Mouse (Mus musculus) thymus, adult 18-20 months (tissue): ENCODE data around the gene Thsd4.

Experiments used
- DNase-seq, 2 experiments: peaks; one replicate each; pipeline ENCODE4 v3.0.0; 2022; ENCODE audit warnings: mixed read lengths in 2 of 2

Gene Thsd4

DNA sequence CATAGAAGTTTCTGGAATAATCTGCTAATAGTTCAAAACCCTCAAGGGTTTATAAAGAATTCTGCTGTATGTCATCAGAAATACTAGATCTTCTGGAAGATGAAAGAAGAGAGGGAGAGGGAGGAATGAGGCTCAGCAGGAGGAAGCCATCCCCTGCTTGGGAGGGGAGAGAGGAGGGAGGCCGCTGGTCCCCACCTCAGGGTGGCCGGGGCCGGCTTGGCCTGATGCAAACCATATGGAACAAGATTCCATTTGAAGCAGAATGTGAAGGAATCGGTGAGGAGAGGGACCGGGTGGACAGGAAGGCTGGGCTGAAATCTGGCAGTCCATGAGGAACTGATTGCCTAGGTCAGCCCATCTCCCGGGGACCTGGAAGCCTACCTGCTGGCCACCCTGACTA, 143.6 kb downstream of the Thsd4 start:
- DNase-seq = no peak

- DNase-seq = no peak
These were observed 148.6 kb downstream of the Thsd4 start for GRCm38 (mm10) chr9:60373161-60373737.

DNA sequence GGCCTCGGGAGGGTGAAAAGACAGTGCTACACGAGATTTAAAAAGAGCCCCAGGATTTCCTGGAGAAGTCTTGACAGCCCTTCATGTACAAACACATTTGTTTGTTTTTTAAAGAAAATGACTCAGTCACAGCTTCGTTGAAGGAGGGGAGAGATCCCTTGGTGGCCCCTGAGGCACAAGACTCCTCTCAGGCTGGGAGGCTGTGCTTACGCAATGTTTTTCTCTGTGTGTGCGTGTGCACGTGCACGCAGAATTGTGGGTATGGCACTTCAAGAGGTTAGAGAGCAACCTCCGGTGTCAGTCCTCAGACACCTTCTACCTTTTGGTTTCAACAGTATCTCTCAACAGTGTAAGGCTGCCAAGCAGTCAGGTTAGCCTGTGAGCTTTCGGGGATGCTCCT, 153.3 kb downstream of the Thsd4 start:
- no peak for DNase-seq

DNA sequence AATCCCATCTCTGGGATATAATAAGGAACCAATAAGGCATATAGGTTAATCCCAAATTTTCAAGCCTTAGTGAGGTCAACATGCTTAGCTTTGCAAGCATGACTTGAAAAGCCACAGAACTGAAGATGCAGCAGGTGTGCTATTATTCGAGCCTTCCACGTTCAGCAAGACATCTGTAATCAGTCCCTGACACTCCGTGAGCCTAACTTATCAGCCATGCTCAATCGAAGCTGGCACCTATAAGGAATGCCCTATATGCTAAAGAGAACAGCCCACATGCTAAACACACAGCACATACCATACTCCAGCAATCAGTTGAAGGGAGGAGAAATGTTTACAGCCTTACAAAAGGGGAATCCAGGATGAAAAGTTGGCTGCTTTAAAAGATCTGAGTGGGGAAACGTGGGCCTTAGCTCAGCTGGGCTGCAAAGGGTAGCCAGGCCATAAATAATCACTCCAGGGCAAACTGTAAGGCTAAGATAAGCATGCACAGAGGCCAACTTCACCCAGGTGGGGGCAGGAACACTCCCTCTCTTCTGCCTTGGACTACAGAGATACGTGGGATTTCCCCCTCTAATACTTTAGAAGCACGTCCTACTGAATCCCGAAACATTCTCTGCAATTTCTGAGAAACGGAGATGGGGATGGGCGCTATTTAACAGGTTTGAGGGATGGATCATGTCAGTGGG, 154.1 kb downstream of the Thsd4 start:
- DNase-seq = no peak

GRCm38 (mm10) chr9:60364166-60364781, 157.6 kb downstream of the Thsd4 start:
- DNase-seq = no peak

- DNase-seq = no peak
These were observed 169.5 kb downstream of the Thsd4 start for GRCm38 (mm10) chr9:60352351-60352750.

GRCm38 (mm10) chr9:60351153-60351552, 170.7 kb downstream of the Thsd4 start:
- no peak for DNase-seq

DNA sequence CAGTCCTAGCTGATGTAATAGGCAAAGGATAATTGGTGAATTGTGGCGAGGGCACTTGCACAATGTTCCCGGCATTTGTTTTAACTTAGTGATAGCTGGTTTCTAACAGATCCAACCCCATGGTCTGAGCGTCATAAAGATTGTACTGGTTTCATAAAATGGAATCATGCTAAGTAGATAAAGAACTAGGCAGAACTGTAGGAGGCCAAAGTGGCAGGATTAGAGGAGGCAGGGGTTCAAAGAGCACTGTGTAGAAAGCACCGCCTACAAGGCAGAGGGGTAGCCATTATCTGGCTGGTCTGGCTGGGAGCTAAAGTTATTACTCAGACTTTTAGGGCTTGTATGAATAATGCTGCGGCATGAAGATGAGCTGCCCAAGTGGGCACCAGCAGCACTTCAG, 185.7 kb downstream of the Thsd4 start:
- DNase-seq = no peak

DNA sequence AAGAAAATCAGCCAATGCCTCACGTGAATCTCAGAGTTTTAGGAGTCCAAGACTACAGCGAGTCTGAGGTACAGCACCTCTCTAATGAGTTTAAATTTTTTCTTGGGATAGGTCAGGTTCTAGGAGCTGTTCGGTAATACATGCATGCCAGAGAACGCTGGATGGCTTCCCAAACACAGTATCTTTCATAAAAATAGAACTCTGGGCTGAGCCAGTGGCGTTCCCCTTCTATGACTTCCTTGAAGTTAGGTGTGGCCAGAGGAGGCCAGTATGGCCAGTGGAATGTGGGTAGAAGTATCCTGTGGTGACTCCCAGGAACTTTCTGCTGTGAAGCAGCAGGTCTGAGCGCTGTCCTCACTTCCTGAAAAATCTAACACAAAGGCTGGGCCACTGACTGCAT, 186.4 kb downstream of the Thsd4 start:
- DNase-seq = no peak

DNA sequence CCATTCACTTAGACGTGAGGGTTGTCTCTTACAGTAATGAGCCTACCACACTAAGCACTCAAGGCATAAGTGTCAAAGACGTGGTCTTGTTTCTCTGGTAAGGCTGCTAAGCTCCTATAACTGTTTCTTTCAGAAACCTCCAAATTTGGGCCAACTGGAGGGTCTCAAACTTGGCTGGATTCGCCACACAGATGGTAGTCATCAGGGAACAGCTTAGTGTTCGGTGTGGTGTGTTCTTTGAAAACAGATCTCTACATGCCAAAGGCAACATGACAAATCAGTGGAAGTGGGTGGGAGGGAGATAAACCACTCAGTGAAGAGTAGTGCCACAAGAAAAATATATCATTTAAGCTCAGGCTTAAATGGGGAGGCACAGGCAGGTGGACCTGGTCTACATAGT, 191.9 kb downstream of the Thsd4 start:
- no peak for DNase-seq

DNA sequence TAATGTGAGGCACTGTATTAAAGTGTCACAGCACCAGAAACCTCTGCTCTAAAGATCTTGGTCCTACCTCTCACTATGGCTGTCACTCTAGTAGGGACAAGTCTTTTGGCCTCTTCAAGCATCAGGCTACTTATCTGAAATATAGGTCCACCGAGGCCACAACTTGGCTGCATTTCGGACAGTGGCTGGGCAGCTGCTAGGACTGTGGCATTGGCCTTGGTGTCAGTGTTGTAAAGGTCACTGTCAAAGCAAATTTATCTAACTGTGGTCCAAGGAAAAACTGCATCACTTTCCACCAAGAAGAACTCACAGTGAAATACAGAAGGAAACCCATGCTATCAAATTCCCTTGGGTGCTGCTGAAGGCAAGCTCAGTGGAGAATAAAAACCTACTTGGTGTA, 197.1 kb downstream of the Thsd4 start:
- no peak for DNase-seq

- no peak for DNase-seq
These were observed 198.4 kb downstream of the Thsd4 start for GRCm38 (mm10) chr9:60323435-60323834.

- no peak for DNase-seq
These were observed 204.6 kb downstream of the Thsd4 start for GRCm38 (mm10) chr9:60317291-60317690.

DNA sequence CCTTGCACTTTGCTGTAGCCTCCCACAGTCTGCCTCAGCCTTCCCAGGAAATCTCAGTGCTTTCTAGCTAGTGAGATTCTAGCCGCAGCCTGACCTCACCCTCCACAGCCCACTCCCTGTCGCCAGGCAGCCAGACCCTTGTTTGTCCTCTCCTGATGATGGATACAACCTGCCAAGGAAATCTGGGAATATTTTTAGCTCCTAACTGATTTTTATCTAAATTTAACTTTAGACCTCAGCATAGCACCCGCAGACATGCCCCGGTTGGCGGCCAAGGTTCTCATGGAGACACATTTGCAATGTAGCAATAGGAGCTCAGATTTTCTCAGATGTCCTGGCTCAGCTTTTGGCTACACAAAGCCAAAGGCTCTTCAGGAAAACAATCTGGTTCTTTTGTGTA, 205.3 kb downstream of the Thsd4 start:
- no peak for DNase-seq

- DNase-seq = no peak
These were observed 206.3 kb downstream of the Thsd4 start for GRCm38 (mm10) chr9:60315533-60315932.

- no peak for DNase-seq
These were observed 208.2 kb downstream of the Thsd4 start for GRCm38 (mm10) chr9:60313661-60314060.

GRCm38 (mm10) chr9:60312670-60313069, 209.2 kb downstream of the Thsd4 start:
- DNase-seq = no peak

DNA sequence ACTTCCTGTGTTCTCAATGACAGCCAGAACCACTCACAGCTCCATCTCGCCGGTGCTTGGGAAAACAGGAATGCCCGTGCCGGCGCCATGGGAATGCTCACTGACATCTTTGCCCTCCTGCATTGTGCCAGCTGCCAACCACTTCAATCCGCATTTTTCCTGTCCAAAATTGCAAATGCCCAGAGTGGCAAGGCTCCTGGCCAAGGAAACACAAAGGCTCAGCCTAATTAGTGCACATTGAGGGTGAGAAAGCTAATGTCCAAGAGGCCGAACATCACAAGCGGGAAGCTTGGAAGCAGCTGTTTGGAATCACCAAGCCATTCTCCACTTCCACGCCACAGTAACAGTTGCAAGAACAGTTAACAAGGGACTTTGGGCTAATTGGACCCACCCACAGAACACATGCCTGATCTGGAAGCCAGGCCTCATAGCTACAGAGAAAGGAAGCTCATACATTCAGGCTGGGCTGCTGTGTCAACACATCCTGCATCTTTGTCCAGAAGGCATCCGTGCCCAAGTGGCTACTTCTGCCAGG, 210.2 kb downstream of the Thsd4 start:
- no peak for DNase-seq

GRCm38 (mm10) chr9:60310741-60311317, 211.0 kb downstream of the Thsd4 start:
- no peak for DNase-seq

DNA sequence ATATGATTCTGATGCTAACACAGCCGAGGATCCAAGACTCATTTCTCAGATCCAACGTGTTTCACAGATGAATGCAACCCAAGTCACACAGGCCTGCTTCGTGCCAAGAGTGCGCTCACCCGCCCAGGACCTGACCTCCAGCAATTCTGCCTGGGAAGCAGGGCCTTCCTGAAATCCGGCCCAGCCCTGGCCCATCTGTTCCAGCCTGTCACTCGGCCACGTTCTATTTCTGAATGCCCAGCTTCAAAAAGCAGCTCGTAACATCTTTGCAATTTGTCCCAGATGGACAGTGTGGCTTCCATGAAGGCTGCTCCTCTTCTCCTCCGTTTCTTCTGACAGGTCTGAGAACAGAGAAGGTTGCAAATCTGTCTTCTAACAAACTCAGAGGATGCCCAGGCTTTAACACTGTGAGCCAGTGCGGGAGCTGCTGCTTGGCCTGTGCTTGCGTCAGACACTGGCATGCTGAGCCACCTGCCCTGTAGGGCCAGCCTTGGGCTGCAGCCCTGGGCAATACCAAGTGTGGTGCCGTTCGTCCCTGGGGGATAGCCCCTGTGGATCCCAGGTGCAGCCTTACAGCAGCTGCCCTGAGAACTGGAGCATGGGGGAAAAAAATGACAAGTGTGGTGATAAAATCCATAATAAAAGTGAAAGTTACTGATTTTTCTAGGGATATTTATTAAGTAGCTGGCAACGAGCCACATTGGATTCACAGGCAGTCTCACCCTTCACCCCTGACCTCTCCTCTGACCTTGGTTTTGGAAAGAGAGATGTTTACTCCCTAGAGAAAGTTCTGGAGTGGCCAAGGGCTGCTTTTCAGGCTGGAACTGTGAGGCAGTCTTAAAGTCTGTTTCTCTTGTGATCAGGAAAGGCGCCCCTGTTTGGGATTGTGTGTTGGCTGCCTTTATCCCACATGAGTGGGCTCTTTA, 211.8 kb downstream of the Thsd4 start:
- DNase-seq = no peak

DNA sequence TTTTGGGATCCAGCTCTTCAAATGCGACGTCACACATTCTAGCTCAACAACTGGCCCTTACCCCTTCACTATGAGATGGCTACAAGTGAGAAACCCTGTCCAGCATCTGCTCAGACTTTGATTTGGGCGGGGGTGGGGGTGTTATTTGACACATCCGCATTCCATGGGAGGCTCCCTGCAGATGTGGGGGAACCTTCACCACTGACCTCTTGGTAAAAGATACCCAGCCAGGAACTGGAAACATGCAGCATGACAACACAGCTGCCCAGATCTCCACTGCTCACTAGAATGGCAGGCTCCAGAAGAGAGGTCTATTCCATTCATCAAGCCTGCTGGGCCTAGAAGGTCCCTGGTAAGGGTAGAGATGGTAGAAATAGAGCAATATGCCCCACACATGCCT, 213.7 kb downstream of the Thsd4 start:
- DNase-seq = no peak

- no peak for DNase-seq
These were observed 214.4 kb downstream of the Thsd4 start for GRCm38 (mm10) chr9:60307469-60307868.

GRCm38 (mm10) chr9:60306241-60306640, 215.6 kb downstream of the Thsd4 start:
- no peak for DNase-seq
